Mouse (Mus musculus) intestine, embryonic 14.5 days (tissue): ENCODE data around the gene Klk10. TPM values are rescaled to one million over a fixed set of nuclear protein-coding genes. Genes with fewer than 3 reads are reported as not detected.

Experiments used
- ATAC-seq: fragments of 200-750 bp; cut with Nextera tagmentation; replicated peaks from 2 replicates; pipeline ENCODE4 v1.8.0; 2017; ENCODE audit warnings: low read depth, moderate number of reproducible peaks, moderate TSS enrichment, moderate library complexity; ENCODE audit not compliant: low FRiP score, low TSS enrichment
- DNase-seq: peaks from one replicate; pipeline ENCODE4 v3.0.0-alpha.2; 2018; ENCODE audit warnings: low spot score
- H3K27ac ChIP-seq: fragments of 300-500 bp; sonication (generic); 2 replicates; pipeline ENCODE4 v1.5.1; 2014; ENCODE audit warnings: low read depth, mild to moderate bottlenecking, control low read depth
- H3K27me3 ChIP-seq: fragments of 300-500 bp; sonication (generic); replicated peaks from 2 replicates; pipeline ENCODE4 v1.6.1; 2014; ENCODE audit warnings: low read length, control low read depth; ENCODE audit not compliant: control insufficient read depth, insufficient read depth
- H3K36me3 ChIP-seq: fragments of 300-500 bp; sonication (generic); 2 replicates; pipeline ENCODE4 v1.6.1; 2014; ENCODE audit warnings: low read length, control low read depth; ENCODE audit not compliant: control insufficient read depth, insufficient read depth
- H3K4me1 ChIP-seq: fragments of 300-500 bp; sonication (generic); replicated peaks from 2 replicates; pipeline ENCODE4 v1.6.1; 2014; ENCODE audit warnings: low read length, control low read depth, mixed read lengths; ENCODE audit not compliant: control insufficient read depth, insufficient read depth
- H3K4me2 ChIP-seq: fragments of 300-500 bp; sonication (generic); 2 replicates; pipeline ENCODE4 v1.6.1; 2014; ENCODE audit warnings: low read length
- H3K4me3 ChIP-seq: fragments of 300-500 bp; sonication (generic); 2 replicates; pipeline ENCODE4 v1.5.1; 2014; ENCODE audit warnings: low read depth, low read length, control low read depth, mixed read lengths
- H3K9ac ChIP-seq: fragments of 300-500 bp; sonication (generic); 2 replicates; pipeline ENCODE4 v1.6.1; 2014; ENCODE audit warnings: mild to moderate bottlenecking, low read length
- H3K9me3 ChIP-seq: fragments of 300-500 bp; sonication (generic); 2 replicates; pipeline ENCODE4 v1.6.1; 2016; ENCODE audit warnings: low read length, control low read depth; ENCODE audit not compliant: control insufficient read depth
- WGBS: fragments of 180-500 bp; shearing (Covaris S2); extraction: QIAGEN DNeasy Blood & Tissue Kit; methylation state at CpG from one replicate; pipeline ENCODE4 v1.1.7; 2014; 5-methylcytosine and 5-hydroxymethylcytosine counted together
- polyA plus RNA-seq: library from polyadenylated mRNA; unstranded; fragments of >200 nt; fragmentation: Nextera tagmentation; extraction: Ambion mirVana; gene quantifications from 2 replicates; pipeline ENCODE4 v1.2.1, GENCODE M21; 2014

The Klk10 gene
- polyA plus RNA-seq = 1.1 and 1.4 TPM in 2 replicates

DNA sequence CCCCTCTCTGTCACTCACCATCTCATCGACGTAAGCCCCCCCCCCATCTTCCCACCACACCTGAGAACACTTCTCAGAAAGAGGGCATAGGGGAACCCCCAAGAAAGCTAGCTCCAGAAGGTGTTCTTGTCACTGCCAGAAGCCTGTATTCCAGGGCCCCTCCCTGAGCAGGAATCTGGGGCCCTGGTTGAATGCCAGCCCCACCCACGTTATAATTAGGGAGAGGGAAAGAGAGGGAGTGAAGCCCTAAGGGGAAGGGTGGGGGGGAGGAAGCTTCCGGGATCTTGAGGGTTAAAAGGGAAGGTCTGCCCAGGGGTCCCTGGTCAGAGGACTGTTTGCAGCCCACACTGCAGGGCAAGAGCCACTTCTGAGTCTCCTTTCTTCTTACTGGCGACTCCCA, at the start of gene Klk10:
Gene Klk10 (plus strand): TSS at position 290 of the 400 bp plus-strand sequence.
- no peak within 1 kb of the TSS for H3K4me3 ChIP-seq
- H3K9ac ChIP-seq = no peak within 1 kb of the TSS
- no peaks in the 10 kb centered on the region; the same call in 1 of the 2 replicates for H3K27me3 ChIP-seq
- H3K27ac ChIP-seq = no peak within 1 kb of the TSS
- no peaks in the 10 kb centered on the region for H3K4me1 ChIP-seq
- H3K36me3 ChIP-seq = no peaks in the 10 kb centered on the region
- DNase-seq = peak; percentile 45
- no peaks in the 10 kb centered on the region for H3K9me3 ChIP-seq
- 39% methylated on average over 5 of the region's 5 CpGs for WGBS
- H3K4me2 ChIP-seq = no peak within 1 kb of the TSS
- ATAC-seq = no peak

- Histone ChIP-seq H3K36me3 (no peaks in the 10 kb centered on the region), H3K4me2 (no peak overlapping the region), H3K27ac (no peak overlapping the region), H3K27me3 (no peaks in the 10 kb centered on the region), H3K4me1 (no peaks in the 10 kb centered on the region), H3K4me3 (no peak overlapping the region), H3K9ac (no peak overlapping the region), H3K9me3 (no peaks in the 10 kb centered on the region)
- no peak for DNase-seq
- no peak for ATAC-seq
- 65% methylated on average over 1 of the region's 1 CpGs for WGBS
Observed at GRCm38 (mm10) chr7:43747788-43748187, 33.0 kb upstream of the Klk10 start.

GRCm38 (mm10) chr7:43752806-43753205, 28.0 kb upstream of the Klk10 start:
- Histone ChIP-seq H3K4me2 (no peak overlapping the region), H3K9me3 (no peaks in the 10 kb centered on the region), H3K4me3 (no peak overlapping the region), H3K36me3 (no peaks in the 10 kb centered on the region), H3K27me3 (no peaks in the 10 kb centered on the region), H3K27ac (no peak overlapping the region), H3K4me1 (no peaks in the 10 kb centered on the region), H3K9ac (no peak overlapping the region)
- WGBS = 62% methylated on average over 2 of the region's 2 CpGs
- no peak for ATAC-seq
- DNase-seq = no peak

- ATAC-seq = no peak
- Histone ChIP-seq H3K9me3 (no peaks in the 10 kb centered on the region), H3K9ac (no peak overlapping the region)
Observed at GRCm38 (mm10) chr7:43766484-43766883, 14.4 kb upstream of the Klk10 start.

DNA sequence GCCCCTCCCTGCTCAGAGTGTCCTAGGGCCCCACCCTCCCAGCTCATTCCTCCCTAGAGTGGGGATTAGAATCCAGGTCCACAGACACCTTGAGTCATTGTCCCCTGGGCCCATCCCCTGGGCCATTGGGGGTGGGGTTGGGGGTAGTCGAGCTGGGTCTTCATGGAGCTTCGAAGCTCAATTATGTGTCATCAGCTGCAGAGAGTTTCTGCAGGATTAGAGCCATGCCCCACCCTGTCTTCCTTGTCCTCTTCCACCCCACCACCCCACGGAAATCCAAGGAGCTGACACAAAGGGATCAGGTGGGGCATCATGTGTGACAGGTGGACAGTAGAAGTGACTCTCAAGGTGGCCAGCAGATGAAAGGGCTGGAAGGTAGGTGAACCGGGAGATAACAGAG, 12.2 kb upstream of the Klk10 start, which contains the start of gene Klk12:
Gene Klk12 (plus strand): TSS at position 301 of the 400 bp plus-strand sequence.
- Histone ChIP-seq H3K36me3 (no peaks in the 10 kb centered on the region), H3K9ac (no peak within 1 kb of the TSS), H3K27ac (no peak within 1 kb of the TSS), H3K27me3 (no peaks in the 10 kb centered on the region), H3K4me3 (no peak within 1 kb of the TSS), H3K4me2 (no peak within 1 kb of the TSS), H3K9me3 (no peaks in the 10 kb centered on the region), H3K4me1 (no peaks in the 10 kb centered on the region)
- ATAC-seq (no peak), DNase-seq (peak; percentile 35)
- 79% methylated on average over 4 of the region's 4 CpGs for whole genome bisulfite sequencing

More at GRCm38 (mm10) chr7:43766484-43766883, 14.4 kb upstream of the Klk10 start:
- Histone ChIP-seq H3K36me3 (no peaks in the 10 kb centered on the region), H3K4me1 (no peaks in the 10 kb centered on the region), H3K27me3 (no peaks in the 10 kb centered on the region), H3K27ac (no peak overlapping the region), H3K4me2 (no peak overlapping the region), H3K4me3 (no peak overlapping the region)
- WGBS = 44% methylated on average over 8 of the region's 8 CpGs
- peak; percentile 37 for DNase-seq

- no peaks in the 10 kb centered on the region for H3K9me3 ChIP-seq
- H3K4me2 ChIP-seq = no peak overlapping the region
- ATAC-seq (no peak), DNase-seq (peak; percentile 40)
- 92% methylated on average over 8 of the region's 8 CpGs for WGBS
- no peak overlapping the region for H3K4me3 ChIP-seq
- no peak overlapping the region for H3K27ac ChIP-seq
- no peaks in the 10 kb centered on the region for H3K27me3 ChIP-seq
- no peak overlapping the region for H3K9ac ChIP-seq
- no peaks in the 10 kb centered on the region for H3K36me3 ChIP-seq
- H3K4me1 ChIP-seq = no peaks in the 10 kb centered on the region
Observed at GRCm38 (mm10) chr7:43769636-43770035, 11.2 kb upstream of the Klk10 start.

- no peaks in the 10 kb centered on the region for H3K36me3 ChIP-seq
- H3K27ac ChIP-seq = no peak overlapping the region
- H3K9ac ChIP-seq = no peak overlapping the region
- H3K9me3 ChIP-seq = no peaks in the 10 kb centered on the region
- no peak for ATAC-seq
- peak; percentile 16 for DNase-seq
- 94% methylated on average over 10 of the region's 10 CpGs for WGBS
- no peak overlapping the region for H3K4me3 ChIP-seq
- no peaks in the 10 kb centered on the region for H3K27me3 ChIP-seq
- no peak overlapping the region for H3K4me2 ChIP-seq
- H3K4me1 ChIP-seq = no peaks in the 10 kb centered on the region
Observed at GRCm38 (mm10) chr7:43770701-43771100, 10.1 kb upstream of the Klk10 start.

DNA sequence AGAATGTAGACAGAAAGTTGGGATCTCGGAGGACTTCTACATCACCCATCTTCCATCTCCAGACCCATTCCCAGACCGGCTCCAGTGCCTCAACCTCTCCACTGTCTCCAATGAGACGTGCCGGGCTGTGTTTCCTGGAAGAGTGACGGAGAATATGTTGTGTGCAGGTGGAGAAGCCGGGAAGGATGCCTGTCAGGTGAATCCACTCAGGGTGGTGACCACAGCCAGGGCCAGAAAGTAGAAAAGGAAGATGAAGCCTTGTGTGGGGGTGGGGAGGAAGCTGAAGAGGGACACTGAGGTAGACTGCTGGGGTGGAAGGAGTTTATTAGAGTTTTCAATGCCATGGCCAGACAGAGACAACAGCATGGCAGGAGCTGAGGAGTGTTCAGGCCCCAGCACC, 8.9 kb upstream of the Klk10 start:
- Histone ChIP-seq H3K27me3 (no peaks in the 10 kb centered on the region), H3K4me1 (no peaks in the 10 kb centered on the region), H3K9ac (no peak overlapping the region), H3K36me3 (no peaks in the 10 kb centered on the region), H3K27ac (no peak overlapping the region), H3K9me3 (no peaks in the 10 kb centered on the region), H3K4me3 (no peak overlapping the region), H3K4me2 (no peak overlapping the region)
- peak; percentile 12 for DNase-seq
- 92% methylated on average over 6 of the region's 6 CpGs for WGBS
- ATAC-seq = no peak

DNA sequence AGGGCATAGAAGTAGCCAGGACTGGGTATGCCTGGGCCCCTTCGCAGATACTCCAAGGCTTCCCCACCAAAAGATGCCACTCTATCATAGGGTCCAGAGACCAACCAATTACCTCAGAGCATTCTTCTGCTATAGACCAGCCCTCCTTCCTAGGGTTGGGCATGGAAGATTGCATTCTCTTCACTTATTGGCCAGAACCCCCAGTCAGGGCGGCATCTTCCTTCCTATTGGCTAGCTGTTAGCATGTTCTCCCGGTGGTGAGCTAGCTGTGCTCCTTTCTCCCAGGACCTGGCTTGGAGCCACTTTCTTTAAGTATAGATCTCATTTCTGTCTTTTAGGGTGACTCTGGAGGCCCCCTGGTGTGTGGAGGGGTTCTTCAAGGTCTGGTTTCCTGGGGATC, 7.9 kb upstream of the Klk10 start:
- Histone ChIP-seq H3K36me3 (no peaks in the 10 kb centered on the region), H3K27me3 (no peaks in the 10 kb centered on the region), H3K4me1 (no peaks in the 10 kb centered on the region), H3K9me3 (no peaks in the 10 kb centered on the region), H3K4me3 (no peak overlapping the region), H3K27ac (no peak overlapping the region), H3K4me2 (no peak overlapping the region), H3K9ac (no peak overlapping the region)
- no peak for ATAC-seq
- DNase-seq = peak; percentile 35
- WGBS = 68% methylated on average over 3 of the region's 3 CpGs
